Mouse (Mus musculus) gastrocnemius, postnatal 4 days (tissue): ENCODE results near the gene Gm19684. TPM values are rescaled to one million over a fixed set of nuclear protein-coding genes. Genes with fewer than 3 reads are reported as not detected.
"Not testable (repeated sequence)": the region's sequence is repeated elsewhere in the genome, so short reads cannot be mapped to it uniquely, and the experiment has no call there.

ENCODE experiments used
- DNase-seq, 2 experiments: peaks; one replicate each; pipeline ENCODE4 v3.0.0; 2021 to 2022; ENCODE audit warnings: low spot score in 2 of 2, mixed read lengths in 2 of 2
- total RNA-seq, 2 experiments: library from RNA; stranded (reverse); gene quantifications; 2 replicates each; pipeline ENCODE4 v1.2.3; 2021

Gene Gm19684
- total RNA-seq, 2 experiments from 2014 or later, result not detected

GRCm38 (mm10) chr17:36169753-36170152, 48.3 kb downstream of the Gm19684 start:
- DNase-seq, result no peak

- DNase-seq, result no peak
Observed at GRCm38 (mm10) chr17:36170287-36170814, 48.9 kb downstream of the Gm19684 start.

DNA sequence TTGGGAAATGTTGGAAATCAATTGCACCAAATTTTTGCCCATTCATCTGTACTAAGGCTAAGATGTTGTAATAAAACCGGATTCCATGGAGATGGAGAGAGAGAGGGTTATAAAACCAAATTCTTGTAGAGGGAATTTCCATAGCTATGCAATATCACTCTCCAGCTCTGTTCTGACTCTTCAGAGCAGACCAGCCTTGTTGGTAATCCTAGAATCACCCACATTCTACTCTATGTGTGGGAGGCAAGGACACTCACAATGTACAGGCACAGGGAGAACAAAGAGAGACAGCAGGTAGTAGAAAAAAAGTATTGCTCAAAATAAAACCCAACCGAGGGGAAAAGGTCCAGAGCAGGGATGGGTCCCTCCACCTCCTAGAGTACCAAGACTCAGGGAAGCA, 54.7 kb downstream of the Gm19684 start:
- not testable (repeated sequence) for DNase-seq

DNA sequence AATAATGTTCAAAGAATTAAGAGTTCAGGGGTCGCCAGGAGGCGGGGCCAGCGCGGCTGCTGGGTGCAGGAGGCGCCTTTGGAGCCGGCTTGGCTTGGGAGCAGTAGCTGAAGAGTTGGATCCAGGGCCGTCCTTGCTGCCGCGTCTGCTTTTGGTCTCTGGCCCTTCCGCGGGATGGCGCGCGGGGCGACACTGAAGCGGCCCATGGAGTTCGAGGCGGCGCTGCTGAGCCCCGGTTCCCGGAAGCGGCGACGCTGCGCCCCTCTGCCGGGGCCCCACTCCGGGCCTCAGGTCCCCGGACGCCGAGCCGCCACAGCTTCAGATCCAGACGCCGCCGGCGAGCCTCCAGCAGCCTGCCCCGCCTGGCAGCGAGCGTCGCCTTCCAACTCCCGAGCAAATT, 57.5 kb downstream of the Gm19684 start:
- DNase-seq, result not testable (repeated sequence)

Other genes with a start within 250 kb of the Gm19684 start
- gene Dhx16, start 241.9 kb upstream of the Gm19684 start, total RNA-seq, result 10 to 100 TPM; 22.1 to 25.1 TPM
- gene 2310061I04Rik, start 224.2 kb upstream of the Gm19684 start, total RNA-seq, result 10 to 100 TPM; 44.4 to 49.0 TPM
- gene Atat1, start 211.6 kb upstream of the Gm19684 start, total RNA-seq, result 10 to 100 TPM; 13.3 to 18.4 TPM
- 10 to 100 TPM; 40.5 to 46.8 TPM for gene Mrps18b, start 205.3 kb upstream of the Gm19684 start, total RNA-seq
- gene Ppp1r10, start 205.2 kb upstream of the Gm19684 start, total RNA-seq, result 10 to 100 TPM; 44.6 to 52.8 TPM
- gene Abcf1, start 151.9 kb upstream of the Gm19684 start, total RNA-seq, result 10 to 100 TPM; 74.3 to 75.6 TPM
- gene Gnl1, start 141.8 kb upstream of the Gm19684 start, total RNA-seq, result 10 to 100 TPM; 34.3 to 38.7 TPM
- 10 to 100 TPM; 13.2 to 15.0 TPM for gene Prr3, start 141.4 kb upstream of the Gm19684 start, total RNA-seq
- under 1 TPM; 0.44 to 0.76 TPM for gene H2-T24, start 101.1 kb upstream of the Gm19684 start, total RNA-seq
- 1 to 10 TPM; 5.0 to 5.7 TPM for gene H2-T23, start 88.8 kb upstream of the Gm19684 start, total RNA-seq
- 10 to 100 TPM; 10.8 to 11.6 TPM for gene H2-T22, start 78.9 kb upstream of the Gm19684 start, total RNA-seq
- gene Gm6034, start 78.7 kb upstream of the Gm19684 start, total RNA-seq, result not detected
- 1 to 10 TPM; 1.7 to 2.1 TPM for gene Gm11127, start 63.3 kb upstream of the Gm19684 start, total RNA-seq
- gene Gm7030, start 7.7 kb downstream of the Gm19684 start, total RNA-seq, result not detected
- not detected for gene Gm8909, start 46.9 kb downstream of the Gm19684 start, total RNA-seq
- under 1 TPM; 0.18 to 0.27 TPM for gene H2-T3, start 68.6 kb downstream of the Gm19684 start, total RNA-seq
- gene Rpp21, start 136.4 kb downstream of the Gm19684 start, total RNA-seq, result 10 to 100 TPM; 24.2 to 26.7 TPM
- 1 to 10 TPM; 6.2 to 9.9 TPM for gene Trim39, start 150.6 kb downstream of the Gm19684 start, total RNA-seq
- gene H2-M10.2, start 164.8 kb downstream of the Gm19684 start, total RNA-seq, result not detected
- not detected for gene H2-M10.1, start 204.5 kb downstream of the Gm19684 start, total RNA-seq
- gene H2-M10.3, start 246.7 kb downstream of the Gm19684 start, total RNA-seq, result not detected